Mouse (Mus musculus) midbrain, embryonic 16.5 days (tissue): Measurements from ENCODE around the gene Irf3. TPM values are rescaled to one million over a fixed set of nuclear protein-coding genes. Genes with fewer than 3 reads are reported as not detected.

Source experiments
- ATAC-seq: fragments of 200-750 bp; cut with Nextera tagmentation; 2 replicates; pipeline ENCODE4 v1.8.0; 2017; ENCODE audit warnings: moderate TSS enrichment
- H3K27ac ChIP-seq: fragments of 300-500 bp; sonication (generic); 2 replicates; pipeline ENCODE4 v1.5.1; 2014; ENCODE audit warnings: mild to moderate bottlenecking, low read length, mixed read lengths
- H3K27me3 ChIP-seq: fragments of 300-500 bp; sonication (generic); 2 replicates; pipeline ENCODE4 v1.6.1; 2014; ENCODE audit warnings: low read depth, low read length, mixed read lengths; ENCODE audit not compliant: control insufficient read depth, insufficient read depth
- H3K36me3 ChIP-seq: fragments of 300-500 bp; sonication (generic); 2 replicates; pipeline ENCODE4 v1.6.1; 2014; ENCODE audit warnings: mild to moderate bottlenecking, low read length, moderate library complexity, mixed read lengths; ENCODE audit not compliant: control insufficient read depth, insufficient read depth
- H3K4me1 ChIP-seq: fragments of 300-500 bp; sonication (generic); 2 replicates; pipeline ENCODE4 v1.6.1; 2014; ENCODE audit warnings: mild to moderate bottlenecking, low read length, mixed read lengths; ENCODE audit not compliant: control insufficient read depth, insufficient read depth
- H3K4me2 ChIP-seq: fragments of 300-500 bp; sonication (generic); 2 replicates; pipeline ENCODE4 v1.6.1; 2014; ENCODE audit warnings: mild to moderate bottlenecking, low read length, mixed read lengths
- H3K4me3 ChIP-seq: fragments of 300-500 bp; sonication (generic); 2 replicates; pipeline ENCODE4 v1.5.1; 2014; ENCODE audit warnings: low read depth, mild to moderate bottlenecking, low read length, moderate library complexity, mixed read lengths
- H3K9ac ChIP-seq: fragments of 300-500 bp; sonication (generic); 2 replicates; pipeline ENCODE4 v1.6.1; 2014; ENCODE audit warnings: low read depth, low read length, mixed read lengths
- H3K9me3 ChIP-seq: fragments of 300-500 bp; sonication (generic); replicated peaks from 2 replicates; pipeline ENCODE4 v1.6.1; 2014; ENCODE audit warnings: mild to moderate bottlenecking, low read length, mixed read lengths; ENCODE audit not compliant: control insufficient read depth, poor library complexity, severe bottlenecking
- WGBS: fragments of 180-500 bp; shearing (Covaris S2); extraction: QIAGEN DNeasy Blood & Tissue Kit; methylation state at CpG from one replicate; pipeline ENCODE4 v1.1.7; 2014; 5-methylcytosine and 5-hydroxymethylcytosine counted together
- polyA plus RNA-seq: library from polyadenylated mRNA; unstranded; fragments of >200 nt; fragmentation: Nextera tagmentation; extraction: Ambion mirVana; gene quantifications from 2 replicates; pipeline ENCODE4 v1.2.1, GENCODE M21; 2015

The Irf3 gene
- polyA plus RNA-seq, 1 experiment from 2014 or later, result 52.3 TPM

DNA sequence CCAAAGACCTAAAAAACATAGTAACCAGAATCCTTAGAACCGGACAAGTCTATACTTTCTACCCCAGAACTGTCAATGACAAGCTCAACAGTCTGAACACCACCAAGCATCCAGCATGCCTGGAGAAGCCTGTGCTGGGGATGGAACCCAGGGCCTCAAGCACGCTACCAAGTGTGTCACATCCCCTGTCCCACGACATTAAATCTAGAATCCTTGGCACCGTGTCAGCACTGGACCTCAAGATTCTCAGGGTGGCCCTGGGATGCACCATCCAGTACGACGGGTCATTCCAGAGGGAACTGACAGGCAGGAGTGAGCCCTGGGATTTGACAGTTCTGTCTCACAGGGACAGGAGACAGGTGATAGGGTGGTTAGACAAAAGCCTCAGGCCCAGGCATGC, 32.5 kb downstream of the Irf3 start:
- Histone ChIP-seq H3K27ac (no peak overlapping the region), H3K4me1 (peaks cover 6% of the 10 kb centered on the region; the same call in 1 of the 2 replicates), H3K4me3 (no peak overlapping the region), H3K36me3 (peaks cover 60% of the 10 kb centered on the region), H3K27me3 (no peaks in the 10 kb centered on the region), H3K9ac (no peak overlapping the region), H3K4me2 (no peak overlapping the region), H3K9me3 (no peaks in the 10 kb centered on the region)
- WGBS, result 94% methylated on average over 6 of the region's 6 CpGs
- no peak for ATAC-seq

DNA sequence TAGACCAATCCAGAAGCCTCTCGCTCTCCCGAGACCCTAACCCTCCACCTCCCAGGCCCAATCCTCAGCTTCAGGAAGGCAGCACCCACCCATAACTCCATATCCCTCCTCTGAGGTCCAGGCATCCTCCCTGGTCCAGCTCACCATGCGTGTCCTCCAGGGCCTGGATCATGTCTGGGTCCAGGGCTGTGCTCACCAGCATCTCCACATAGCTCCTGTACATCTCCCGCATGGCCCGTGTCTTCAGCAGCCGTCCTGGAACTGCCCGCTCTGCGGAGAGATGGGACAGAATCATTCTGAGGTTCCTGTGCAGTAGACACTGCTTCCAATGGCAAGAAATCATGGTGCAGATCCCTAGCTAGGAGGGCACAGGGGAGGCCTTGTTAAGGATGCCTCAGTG, 33.4 kb downstream of the Irf3 start:
- H3K4me3 ChIP-seq, result no peak overlapping the region
- ATAC-seq, result no peak

DNA sequence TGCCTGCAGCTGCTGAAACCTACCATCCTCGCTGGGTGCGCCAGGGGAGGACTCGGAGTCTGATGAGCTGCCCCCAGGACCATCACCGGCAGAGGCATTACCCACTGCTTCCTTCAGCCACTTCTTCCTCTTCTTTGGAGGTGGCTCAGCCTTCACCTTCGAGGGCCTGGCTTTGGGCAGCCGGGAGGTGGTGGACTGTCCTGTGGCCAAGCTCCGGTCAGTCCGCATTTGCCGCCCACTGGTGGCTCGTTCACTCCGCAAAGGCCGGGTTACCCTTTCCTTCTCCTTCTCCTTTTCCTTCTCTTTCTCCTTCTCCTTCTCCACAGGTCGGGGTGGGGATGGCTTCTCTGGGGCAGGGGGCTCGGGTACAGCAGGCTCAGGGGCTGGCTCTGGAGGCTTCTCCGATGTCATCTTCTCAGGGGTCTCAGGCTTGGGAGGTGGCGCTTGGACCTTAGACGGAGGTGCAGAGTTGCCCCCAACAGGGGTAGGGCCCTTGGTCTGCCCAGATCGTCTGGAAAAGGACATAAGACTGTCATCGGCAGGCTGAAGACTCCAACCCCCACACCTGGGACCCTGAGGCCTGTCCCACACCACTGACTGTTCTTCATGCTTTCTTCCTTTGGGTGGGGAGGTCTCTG, 36.4 kb downstream of the Irf3 start:
- Histone ChIP-seq H3K9ac (no peak overlapping the region), H3K9me3 (no peaks in the 10 kb centered on the region), H3K27ac (no peak overlapping the region), H3K4me1 (no peaks in the 10 kb centered on the region), H3K36me3 (peaks cover 74% of the 10 kb centered on the region), H3K4me3 (no peak overlapping the region), H3K27me3 (no peaks in the 10 kb centered on the region), H3K4me2 (no peak overlapping the region)
- no peak for ATAC-seq
- 93% methylated on average over 19 of the region's 19 CpGs for WGBS

More for the DNA sequence above, 33.4 kb downstream of the Irf3 start:
- no peaks in the 10 kb centered on the region for H3K27me3 ChIP-seq
- H3K9me3 ChIP-seq, result no peaks in the 10 kb centered on the region
- no peak overlapping the region for H3K27ac ChIP-seq
- no peak overlapping the region for H3K9ac ChIP-seq
- H3K36me3 ChIP-seq, result peaks cover 68% of the 10 kb centered on the region
- H3K4me1 ChIP-seq, result peaks cover 6% of the 10 kb centered on the region; the same call in 1 of the 2 replicates
- no peak overlapping the region for H3K4me2 ChIP-seq
- 94% methylated on average over 8 of the region's 8 CpGs for WGBS

DNA sequence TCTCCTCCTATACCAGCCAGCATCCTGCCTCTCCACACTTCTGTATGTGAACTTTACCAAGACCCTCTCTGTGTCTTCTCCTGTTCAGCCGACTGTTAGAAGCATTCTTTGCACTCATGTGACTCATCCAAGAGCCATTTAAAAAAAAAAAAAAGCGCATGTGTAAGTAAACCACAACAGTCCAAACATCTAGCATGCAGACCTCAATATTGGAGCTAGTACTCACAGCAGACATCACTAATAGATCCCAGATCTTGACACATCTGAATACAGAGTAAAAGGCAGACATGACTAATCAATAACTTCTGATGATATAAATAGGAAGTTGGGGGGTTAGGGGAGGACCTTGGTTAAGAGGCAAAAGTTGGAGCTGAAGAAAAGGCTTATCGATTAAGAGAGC, 38.2 kb downstream of the Irf3 start:
- WGBS, result 95% methylated on average over 3 of the region's 3 CpGs
- ATAC-seq, result no peak
- Histone ChIP-seq H3K9me3 (no peaks in the 10 kb centered on the region), H3K27ac (no peak overlapping the region), H3K27me3 (no peaks in the 10 kb centered on the region), H3K4me2 (no peak overlapping the region), H3K9ac (no peak overlapping the region), H3K4me1 (no peaks in the 10 kb centered on the region), H3K4me3 (no peak overlapping the region), H3K36me3 (peaks cover 73% of the 10 kb centered on the region)

DNA sequence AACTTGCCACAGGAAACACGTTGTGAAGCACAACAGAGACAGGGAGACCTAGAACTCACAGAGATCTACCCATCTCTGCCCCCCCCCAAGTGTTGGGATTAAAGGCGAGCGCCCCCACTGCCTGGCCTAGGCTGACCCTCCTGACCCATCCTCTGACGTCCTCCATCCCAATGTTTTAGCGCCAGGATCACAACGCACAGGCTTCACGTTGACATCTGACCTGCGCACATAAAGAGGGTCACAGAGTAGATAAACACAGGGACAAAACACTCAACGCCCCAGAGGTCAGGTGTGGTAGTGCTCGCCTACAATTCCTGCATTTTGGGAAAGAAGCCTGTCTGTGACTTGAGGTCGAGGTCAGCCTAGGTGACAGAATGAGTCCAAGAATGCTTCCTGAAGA, 39.3 kb downstream of the Irf3 start:
- no peaks in the 10 kb centered on the region for H3K4me1 ChIP-seq
- 91% methylated on average over 11 of the region's 11 CpGs for WGBS
- H3K4me2 ChIP-seq, result no peak overlapping the region
- H3K9me3 ChIP-seq, result no peaks in the 10 kb centered on the region
- no peaks in the 10 kb centered on the region for H3K27me3 ChIP-seq
- peaks cover 73% of the 10 kb centered on the region for H3K36me3 ChIP-seq
- no peak overlapping the region for H3K4me3 ChIP-seq
- ATAC-seq, result no peak
- no peak overlapping the region for H3K27ac ChIP-seq
- no peak overlapping the region for H3K9ac ChIP-seq

DNA sequence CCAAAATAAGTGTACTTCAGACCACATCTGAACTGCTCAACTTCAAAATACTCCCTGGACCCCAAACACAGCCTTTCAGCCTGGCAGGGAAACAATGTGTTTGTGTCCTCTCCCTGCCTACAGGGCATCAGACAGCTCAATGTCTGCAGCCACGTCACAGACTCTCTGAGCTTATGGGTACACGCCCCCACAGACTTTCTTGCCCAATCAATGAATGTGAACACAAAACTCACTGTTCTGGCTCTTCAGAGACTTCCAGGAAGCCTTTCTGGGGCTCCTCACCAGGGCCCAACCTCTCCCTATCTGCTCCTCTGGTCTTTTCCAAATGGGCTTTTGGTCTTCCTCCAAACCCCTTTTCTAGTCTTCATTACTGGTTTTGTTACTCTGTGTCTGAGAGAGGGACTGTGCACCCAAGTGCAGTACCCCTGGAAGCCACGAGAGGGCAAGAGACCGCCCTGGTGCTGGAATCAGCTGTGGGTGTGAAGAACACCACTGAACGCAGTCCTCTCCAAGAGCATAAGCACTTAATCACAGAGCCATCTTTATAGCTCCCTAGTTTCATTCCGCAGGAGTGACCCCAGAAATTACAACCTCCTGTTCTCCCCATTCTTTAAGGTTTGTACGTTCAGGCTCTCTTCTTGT, 40.4 kb downstream of the Irf3 start:
- ATAC-seq, result no peak
- Histone ChIP-seq H3K9me3 (no peaks in the 10 kb centered on the region), H3K4me3 (no peak overlapping the region), H3K27ac (no peak overlapping the region), H3K4me2 (no peak overlapping the region), H3K4me1 (no peaks in the 10 kb centered on the region), H3K9ac (no peak overlapping the region), H3K27me3 (no peaks in the 10 kb centered on the region), H3K36me3 (peaks cover 75% of the 10 kb centered on the region)
- WGBS, result 71% methylated on average over 7 of the region's 7 CpGs

DNA sequence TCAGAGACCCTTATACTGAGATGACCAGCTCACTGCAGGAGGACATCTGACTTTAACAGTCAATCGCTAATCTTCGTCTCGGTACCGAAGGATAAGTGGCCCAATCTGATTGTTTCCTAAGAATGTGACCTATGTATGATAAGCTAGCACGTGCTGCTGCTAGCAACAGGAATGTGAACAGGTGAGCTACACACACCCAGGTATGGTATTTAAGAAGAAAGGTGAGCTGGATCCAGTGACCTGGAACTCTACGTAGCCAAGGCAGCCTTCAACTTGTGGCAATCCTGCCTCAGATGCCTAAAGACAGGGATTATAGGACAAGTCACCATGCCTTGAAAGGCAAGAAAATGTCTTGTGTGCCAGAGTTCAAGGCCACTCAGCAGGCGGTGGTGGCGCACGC, 41.0 kb downstream of the Irf3 start:
- ATAC-seq, result no peak
- Histone ChIP-seq H3K9me3 (no peaks in the 10 kb centered on the region), H3K4me1 (no peaks in the 10 kb centered on the region), H3K27ac (no peak overlapping the region), H3K4me3 (no peak overlapping the region), H3K27me3 (no peaks in the 10 kb centered on the region), H3K36me3 (peaks cover 81% of the 10 kb centered on the region), H3K4me2 (no peak overlapping the region), H3K9ac (no peak overlapping the region)
- 95% methylated on average over 9 of the region's 9 CpGs for WGBS

DNA sequence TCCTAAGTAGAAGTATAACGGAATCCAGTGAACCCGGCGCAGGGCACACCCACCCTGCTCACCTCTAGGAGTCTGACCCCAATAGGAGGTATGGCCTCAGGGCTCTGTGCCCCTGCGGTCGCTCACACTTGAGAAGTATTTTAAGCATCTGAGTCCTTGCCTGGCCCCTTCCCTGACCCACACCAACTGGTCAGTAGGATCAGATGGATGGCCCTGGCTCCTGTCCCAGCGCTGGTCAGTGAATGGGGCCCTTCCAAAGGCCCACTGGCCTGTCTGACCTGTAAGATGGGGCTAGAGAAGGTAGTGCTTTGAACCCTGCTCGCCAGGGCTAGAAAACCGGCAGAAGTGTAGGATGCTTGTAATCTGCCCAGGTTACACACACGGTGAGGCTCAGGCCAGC, 43.4 kb downstream of the Irf3 start:
- Histone ChIP-seq H3K4me3 (no peak overlapping the region), H3K4me2 (no peak overlapping the region), H3K36me3 (peaks cover 73% of the 10 kb centered on the region), H3K27ac (no peak overlapping the region), H3K4me1 (no peaks in the 10 kb centered on the region), H3K9me3 (no peaks in the 10 kb centered on the region), H3K9ac (no peak overlapping the region), H3K27me3 (no peaks in the 10 kb centered on the region)
- ATAC-seq, result no peak
- 94% methylated on average over 9 of the region's 9 CpGs for WGBS

DNA sequence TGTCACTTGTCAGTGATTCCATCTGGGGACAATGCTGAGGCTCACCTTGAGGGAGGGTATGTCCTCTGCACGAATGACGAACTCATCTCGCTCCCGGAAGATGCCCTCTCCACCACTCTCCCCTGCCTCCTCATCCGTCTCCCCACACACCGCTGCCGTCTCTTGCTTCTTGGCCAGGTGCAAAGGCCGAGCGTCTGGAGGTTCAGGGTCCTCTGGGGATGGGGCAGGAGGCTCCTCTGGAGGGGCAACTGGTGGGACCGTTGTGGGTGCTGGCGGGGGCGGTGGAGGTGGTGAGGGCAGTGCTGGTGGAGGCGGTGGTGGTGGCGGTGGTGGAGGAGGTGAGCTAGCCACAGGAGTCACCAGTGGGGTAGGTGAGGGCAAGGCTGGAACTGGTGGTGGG, 45.9 kb downstream of the Irf3 start:
- no peak for ATAC-seq
- Histone ChIP-seq H3K27ac (no peak overlapping the region), H3K4me1 (no peaks in the 10 kb centered on the region), H3K27me3 (no peaks in the 10 kb centered on the region), H3K4me3 (no peak overlapping the region), H3K36me3 (peaks cover 78% of the 10 kb centered on the region), H3K4me2 (no peak overlapping the region), H3K9ac (no peak overlapping the region), H3K9me3 (no peaks in the 10 kb centered on the region)
- 97% methylated on average over 14 of the region's 14 CpGs for WGBS
